Mouse (Mus musculus) neutrophil, adult 5-6 weeks (primary cell): ENCODE results near the gene Ern1. TPM values are rescaled to one million over a fixed set of nuclear protein-coding genes. Genes with fewer than 3 reads are reported as not detected.
A peak's percentile ranks its signal among the peaks of the same experiment; 100 is the strongest.

Source experiments
- ATAC-seq: fragments of 151-379, 151-347 bp; 2 replicates; pipeline ENCODE4 v1.8.0; 2017; ENCODE audit warnings: mild to moderate bottlenecking, moderate TSS enrichment; ENCODE audit not compliant: insufficient number of reproducible peaks, poor library complexity, low FRiP score, severe bottlenecking; ENCODE audit errors: extremely low read depth
- total RNA-seq: library from RNA; stranded (forward); fragments of 200-1000 nt; gene quantifications from 2 replicates; pipeline ENCODE4 v1.2.3, GENCODE M21; 2017

The Ern1 gene
- total RNA-seq, 1 experiment from 2014 or later, result 18.6 TPM

- ATAC-seq, result no peak
Observed at GRCm38 (mm10) chr11:106373998-106374397, 113.7 kb downstream of the Ern1 start.

- ATAC-seq, result peak; percentile 73; the same call in 1 of the 2 replicates
Observed at GRCm38 (mm10) chr11:106366316-106366715, 121.3 kb downstream of the Ern1 start.

GRCm38 (mm10) chr11:106365366-106365765 is 122.3 kb downstream of the Ern1 start, which contains the start of gene Prr29:
Gene Prr29 (plus strand): TSS chr11:106365472.
- ATAC-seq, result no peak

GRCm38 (mm10) chr11:106364712-106365111 is 122.9 kb downstream of the Ern1 start:
- no peak for ATAC-seq

DNA sequence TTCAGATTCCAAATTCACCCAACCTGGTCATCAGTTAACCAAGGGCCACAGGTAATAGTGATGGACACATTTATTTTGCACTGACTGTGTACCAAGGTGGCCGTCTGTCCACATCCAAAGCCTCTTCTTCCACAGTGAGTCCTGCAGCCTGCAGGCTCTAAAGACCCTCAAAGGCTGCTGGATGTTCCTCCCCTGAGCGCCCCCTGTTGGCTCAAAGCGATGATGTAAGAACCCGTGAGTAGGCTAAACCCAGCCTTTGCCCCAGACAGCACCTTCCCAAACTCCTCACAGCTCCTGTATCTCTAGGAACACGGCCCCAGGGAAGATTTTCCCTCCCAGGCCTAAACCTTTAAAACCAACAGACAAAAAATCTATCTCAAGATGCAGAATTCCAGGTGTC is 128.3 kb downstream of the Ern1 start:
- peak; percentile 26; the same call in 1 of the 2 replicates for ATAC-seq

DNA sequence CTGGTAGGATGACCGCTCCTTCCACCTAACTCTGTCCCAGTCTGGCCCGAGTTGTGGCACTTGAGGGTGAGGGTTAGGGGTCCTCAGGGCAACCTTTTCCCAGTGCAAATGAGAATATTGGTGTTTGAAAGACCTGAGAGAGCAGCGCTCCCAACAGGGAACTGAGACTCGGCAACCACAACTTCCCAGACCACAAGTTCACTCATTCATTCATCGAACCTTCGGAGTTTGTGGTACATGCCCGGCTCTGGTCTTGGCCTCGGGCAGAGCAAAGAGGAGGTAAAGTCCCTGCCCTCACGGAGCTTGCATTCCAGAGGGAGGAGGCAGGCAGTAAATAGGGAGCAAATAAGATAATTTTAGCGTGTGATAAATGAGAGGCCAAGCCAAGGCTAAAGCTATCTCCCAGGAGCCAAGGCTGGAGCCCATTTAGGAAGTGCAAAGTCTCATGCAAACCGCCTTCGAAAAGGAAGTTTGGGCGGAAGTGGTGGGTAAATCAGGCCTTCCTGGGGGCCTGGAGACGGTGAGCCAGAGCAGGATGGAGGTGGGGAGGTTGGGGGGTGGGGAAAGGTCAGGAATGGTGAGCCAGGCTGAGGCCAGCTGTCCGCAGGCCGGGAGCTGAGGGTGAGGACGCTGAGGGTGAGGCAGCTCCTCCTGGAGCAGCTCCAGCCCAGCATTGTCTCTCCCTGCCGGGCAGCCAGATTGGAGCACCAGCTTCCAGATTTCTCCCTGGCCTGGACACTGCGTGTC is 132.1 kb downstream of the Ern1 start:
- ATAC-seq, result no peak

- ATAC-seq, result no peak
Observed at GRCm38 (mm10) chr11:106354181-106354580, 133.5 kb downstream of the Ern1 start.

- no peak for ATAC-seq
Observed at GRCm38 (mm10) chr11:106353188-106353587, 134.5 kb downstream of the Ern1 start, which contains the start of gene Scn4a. Gene Scn4a (minus strand): TSS chr11:106353288.

DNA sequence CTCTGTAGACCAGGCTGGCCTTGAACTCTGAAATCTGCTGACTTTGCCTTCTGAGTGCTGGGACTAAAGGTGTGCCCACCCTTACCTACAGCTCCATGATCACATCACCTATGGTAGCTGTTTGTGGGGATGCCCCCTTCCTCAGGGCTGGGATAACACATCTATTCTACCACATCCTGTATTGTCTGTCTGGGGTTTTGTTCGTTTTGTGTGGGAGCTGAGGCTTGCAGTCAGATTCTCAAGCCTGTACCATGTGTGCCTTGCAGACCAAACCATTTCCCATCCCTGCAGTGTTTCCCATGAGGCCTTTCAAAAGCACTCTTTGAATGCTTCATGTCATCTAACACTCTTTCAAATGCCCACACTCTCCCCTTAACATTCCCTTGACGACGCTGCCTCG is 135.7 kb downstream of the Ern1 start:
- ATAC-seq, result no peak

- ATAC-seq, result no peak
Observed at GRCm38 (mm10) chr11:106351253-106351652, 136.4 kb downstream of the Ern1 start.

DNA sequence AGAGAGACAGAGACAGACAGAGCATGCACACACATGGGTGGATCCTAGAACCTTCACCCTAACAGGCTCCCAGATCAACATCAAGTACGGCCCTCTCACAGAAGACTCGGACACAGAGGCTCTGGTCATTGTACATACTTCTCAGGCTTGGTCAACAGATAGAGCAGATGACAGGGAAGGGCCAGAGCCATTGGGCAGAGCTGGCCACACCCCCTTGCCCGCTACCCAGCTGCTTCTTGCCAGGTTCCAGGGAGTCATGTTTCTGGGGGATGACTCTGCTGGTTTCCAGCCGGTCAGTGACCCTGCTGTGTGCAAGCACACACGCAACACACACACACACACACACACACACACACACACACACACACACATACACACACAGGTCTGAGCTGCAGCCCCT is 136.8 kb downstream of the Ern1 start:
- ATAC-seq, result no peak

- no peak for ATAC-seq
Observed at GRCm38 (mm10) chr11:106349772-106350171, 137.9 kb downstream of the Ern1 start.

DNA sequence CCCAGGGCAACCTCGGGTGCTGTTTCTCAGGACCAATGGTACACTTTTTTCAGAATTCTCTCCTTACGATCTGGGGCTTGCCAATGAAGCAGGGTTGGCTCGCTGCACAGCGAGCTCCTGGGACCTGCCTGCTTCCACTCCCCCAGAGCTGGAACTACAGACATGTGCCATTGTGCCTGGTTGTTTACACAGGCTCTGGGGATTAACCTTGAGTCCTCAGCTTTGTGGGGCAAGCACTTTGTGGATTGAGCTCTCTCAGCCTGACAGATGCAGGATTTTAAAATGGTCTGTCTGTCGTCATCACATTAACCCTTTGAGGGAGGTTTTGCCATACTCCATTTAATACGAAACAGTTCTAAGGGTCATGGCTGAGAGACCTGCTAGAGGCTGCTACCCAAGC is 142.7 kb downstream of the Ern1 start:
- ATAC-seq, result no peak

Other genes starting within 250 kb of the Ern1 start
- gene Ftsj3, start 231.8 kb downstream of the Ern1 start, total RNA-seq, result 60.0 and 63.8 TPM in 2 replicates
- gene Psmc5, start 231.7 kb downstream of the Ern1 start, total RNA-seq, result 53.5 and 58.3 TPM in 2 replicates
- 241 and 253 TPM in 2 replicates for gene Smarcd2, start 214.9 kb downstream of the Ern1 start, total RNA-seq
- not detected in 2 replicates for gene Tcam1, start 211.2 kb downstream of the Ern1 start, total RNA-seq
- 0.70 and 2.7 TPM in 2 replicates for gene Gh, start 186.0 kb downstream of the Ern1 start, total RNA-seq
- 904 and 938 TPM in 2 replicates for gene Cd79b, start 173.1 kb downstream of the Ern1 start, total RNA-seq
- gene Scn4a, start 134.6 kb downstream of the Ern1 start, total RNA-seq, result 5.9 and 8.0 TPM in 2 replicates
- not detected in 2 replicates for gene Prr29, start 122.4 kb downstream of the Ern1 start, total RNA-seq
- 114 and 128 TPM in 2 replicates for gene Icam2, start 99.8 kb downstream of the Ern1 start, total RNA-seq
- gene Tex2, start 125.6 kb upstream of the Ern1 start, total RNA-seq, result 13.5 and 15.9 TPM in 2 replicates